In genomic region chr5:134976164-134976563, GRCm38 (mm10) we compare ENCODE assay signal across 21 mouse cellular contexts. TPM values are rescaled to one million over a fixed set of nuclear protein-coding genes. Genes with fewer than 3 reads are reported as not detected.
A peak's percentile ranks its signal among the peaks of the same experiment; 100 is the strongest.
DNase-seq lines count a peak whose midpoint lies in the region; ATAC-seq and TF ChIP-seq lines count a peak whose summit lies in the region.
"Had no signal": no experiment of that assay in that cellular context is flagged by ENCODE, and none has a peak within 500 bp of the region (broad histone marks: within the 10 kb centered on the region; RNA-seq: fewer than 3 reads in every experiment).

No protein-coding gene starts in this region.

- no peak overlapping the region for H3K4me3 ChIP-seq in intestine, embryonic 15.5 days (replicated peaks)
- no peak overlapping the region for H3K4me3 ChIP-seq in liver, embryonic 15.5 days (replicated peaks)
- no peak overlapping the region for H3K4me3 ChIP-seq in stomach, postnatal 0 days (ENCODE audit: low read depth, low read length)
- H3K4me3 ChIP-seq: forebrain, embryonic 15.5 days; left cerebral cortex, adult 2 months; limb, embryonic 13.5 days had no signal

- H3K36me3 ChIP-seq in intestine, embryonic 15.5 days = no peaks in the 10 kb centered on the region
- H3K36me3 ChIP-seq in liver, embryonic 15.5 days (replicated peaks) = no peaks in the 10 kb centered on the region
- H3K36me3 ChIP-seq in stomach, postnatal 0 days (ENCODE audit: control insufficient read depth, insufficient read depth, low read length) = no peaks in the 10 kb centered on the region
- H3K36me3 ChIP-seq: forebrain, embryonic 15.5 days; limb, embryonic 13.5 days had no signal

- ATAC-seq in intestine, embryonic 15.5 days = 0 out of 2 replicates have a peak, but pooled peaks have one; percentile 34
- peak; percentile 68 for ATAC-seq in liver, embryonic 15.5 days (ENCODE audit: insufficient read depth)
- ATAC-seq in stomach, postnatal 0 days (ENCODE audit: low FRiP score, low TSS enrichment) = peak; percentile 19; the same call in 1 of the 2 replicates
- ATAC-seq: forebrain, embryonic 15.5 days; midbrain, embryonic 16.5 days had no signal

- H3K9me3 ChIP-seq in intestine, embryonic 15.5 days = no peaks in the 10 kb centered on the region
- no peaks in the 10 kb centered on the region for H3K9me3 ChIP-seq in liver, embryonic 15.5 days (replicated peaks)
- no peaks in the 10 kb centered on the region for H3K9me3 ChIP-seq in stomach, postnatal 0 days (ENCODE audit: control insufficient read depth, low read length)
- H3K9me3 ChIP-seq: forebrain, embryonic 15.5 days; limb, embryonic 13.5 days had no signal

- no peak overlapping the region for H3K4me2 ChIP-seq in intestine, embryonic 15.5 days (replicated peaks)
- peak overlapping the region; percentile 46 for H3K4me2 ChIP-seq in liver, embryonic 15.5 days
- no peak overlapping the region for H3K4me2 ChIP-seq in stomach, postnatal 0 days (replicated peaks; ENCODE audit: low read depth)
- H3K4me2 ChIP-seq: forebrain, embryonic 15.5 days; hindbrain, embryonic 14.5 days; limb, embryonic 13.5 days had no signal

- H3K27me3 ChIP-seq in intestine, embryonic 15.5 days (replicated peaks) = no peaks in the 10 kb centered on the region
- H3K27me3 ChIP-seq in liver, embryonic 15.5 days = no peaks in the 10 kb centered on the region
- H3K27me3 ChIP-seq in stomach, postnatal 0 days (ENCODE audit: control insufficient read depth, insufficient read depth, low read length) = no peaks in the 10 kb centered on the region
- H3K27me3 ChIP-seq: forebrain, embryonic 15.5 days; limb, embryonic 13.5 days had no signal

- DNase-seq in c-Kit-positive CD71-positive TER-119-negative erythroid progenitor cells, embryonic 14.5 days (ENCODE audit: low read depth) = peak; percentile 38
- DNase-seq in stomach, postnatal 0 days (ENCODE audit: low spot score) = no peak
- DNase-seq in left cerebral cortex, adult 8-10 months (ENCODE audit: low spot score in 2 of 2) = no peak
- no peak for DNase-seq in layer of hippocampus, adult 9-10 months (ENCODE audit: low spot score)
- no peak for DNase-seq in right cerebral cortex, postnatal 4 days
- DNase-seq: adrenal gland, postnatal 14 days; cerebellum, adult 9-10 months; kidney, adult 11 months; thymus, postnatal 14 days had no signal

- TF ChIP-seq EP300 in stomach, postnatal 0 days (optimal IDR thresholded peaks at IDR 0.05) = no peak

- H3K27ac ChIP-seq in intestine, embryonic 15.5 days = no peak overlapping the region
- H3K27ac ChIP-seq in liver, embryonic 15.5 days (replicated peaks) = peak overlapping the region; percentile 72
- no peak overlapping the region for H3K27ac ChIP-seq in stomach, postnatal 0 days (replicated peaks)
- H3K27ac ChIP-seq: forebrain, embryonic 15.5 days; hindbrain, embryonic 14.5 days; kidney, postnatal 0 days; left cerebral cortex, adult 2 months; limb, embryonic 13.5 days had no signal

- 81% methylated on average over 2 of the region's 2 CpGs for WGBS in intestine, embryonic 15.5 days
- WGBS in liver, embryonic 15.5 days (ENCODE audit: insufficient replicate concordance) = 20% methylated on average over 2 of the region's 2 CpGs
- 86% methylated on average over 2 of the region's 2 CpGs for WGBS in stomach, postnatal 0 days

- 0 out of 2 replicates have a peak, but pooled peaks cover 7% of the 10 kb centered on the region for H3K4me1 ChIP-seq in intestine, embryonic 15.5 days (replicated peaks)
- H3K4me1 ChIP-seq in liver, embryonic 15.5 days (replicated peaks) = peaks cover 65% of the 10 kb centered on the region
- H3K4me1 ChIP-seq in stomach, postnatal 0 days (replicated peaks; ENCODE audit: control insufficient read depth, insufficient read depth) = no peaks in the 10 kb centered on the region
- H3K4me1 ChIP-seq: forebrain, embryonic 15.5 days; limb, embryonic 13.5 days had no signal

- no peak overlapping the region for H3K9ac ChIP-seq in intestine, embryonic 15.5 days
- no peak overlapping the region for H3K9ac ChIP-seq in liver, embryonic 15.5 days
- H3K9ac ChIP-seq in stomach, postnatal 0 days (ENCODE audit: low read length) = no peak overlapping the region
- H3K9ac ChIP-seq: forebrain, embryonic 15.5 days; hindbrain, embryonic 14.5 days; limb, embryonic 13.5 days had no signal

- TF ChIP-seq CTCF in stomach, postnatal 0 days (IDR thresholded peaks at IDR 0.05; ENCODE audit: low read depth) = no peak

RNA-seq across cellular contexts. Expression of gene Cldn3, which starts 9.8 kb away (rescaled TPM):
- polyA plus RNA-seq in intestine, embryonic 15.5 days (2015; fragmentation: Nextera tagmentation; extraction: Ambion mirVana) = 173 and 195 TPM in 2 replicates
- polyA plus RNA-seq in liver, embryonic 15.5 days (2015; fragmentation: Nextera tagmentation; extraction: Ambion mirVana) = 1.2 and 2.1 TPM in 2 replicates
- polyA plus RNA-seq in stomach, postnatal 0 days (2015; fragmentation: Nextera tagmentation; extraction: Ambion mirVana) = 15.4 and 16.2 TPM in 2 replicates
- total RNA-seq in left cerebral cortex, adult 8-10 months (2022) = under 1 TPM in 2 of 4 experiments, not detected in 2; 0.50 to 0.93 TPM

RNA-seq across cellular contexts. Expression of gene Cldn4, which starts 29.4 kb away (rescaled TPM):
- polyA plus RNA-seq in intestine, embryonic 15.5 days (2015; fragmentation: Nextera tagmentation; extraction: Ambion mirVana) = 45.6 and 49.2 TPM in 2 replicates
- 0.18 and 0.38 TPM in 2 replicates for polyA plus RNA-seq in liver, embryonic 15.5 days (2015; fragmentation: Nextera tagmentation; extraction: Ambion mirVana)
- 43.8 and 51.6 TPM in 2 replicates for polyA plus RNA-seq in stomach, postnatal 0 days (2015; fragmentation: Nextera tagmentation; extraction: Ambion mirVana)
- total RNA-seq in left cerebral cortex, adult 8-10 months (2022) = not detected
- total RNA-seq: adrenal gland, postnatal 14 days; gastrocnemius, adult 18-20 months; heart, adult 8-10 months; layer of hippocampus, adult 8-10 months; left cerebral cortex, adult 2 months had no signal
- polyA plus RNA-seq: forebrain, embryonic 15.5 days; heart, postnatal 0 days; hindbrain, embryonic 14.5 days; midbrain, embryonic 16.5 days had no signal

RNA-seq across cellular contexts. Expression of gene Abhd11, which starts 32.8 kb away (rescaled TPM):
- 96.0 and 101 TPM in 2 replicates for polyA plus RNA-seq in intestine, embryonic 15.5 days (2015; fragmentation: Nextera tagmentation; extraction: Ambion mirVana)
- 26.6 and 27.1 TPM in 2 replicates for polyA plus RNA-seq in liver, embryonic 15.5 days (2015; fragmentation: Nextera tagmentation; extraction: Ambion mirVana)
- polyA plus RNA-seq in stomach, postnatal 0 days (2015; fragmentation: Nextera tagmentation; extraction: Ambion mirVana) = 56.5 and 64.0 TPM in 2 replicates
- 10 to 100 TPM; 35.2 to 39.9 (median 36.7) TPM for total RNA-seq in left cerebral cortex, adult 8-10 months (2022)

RNA-seq across cellular contexts. Expression of gene Mettl27, which starts 44.0 kb away (rescaled TPM):
- 18.5 and 25.7 TPM in 2 replicates for polyA plus RNA-seq in intestine, embryonic 15.5 days (2015; fragmentation: Nextera tagmentation; extraction: Ambion mirVana)
- 17.2 and 21.3 TPM in 2 replicates for polyA plus RNA-seq in liver, embryonic 15.5 days (2015; fragmentation: Nextera tagmentation; extraction: Ambion mirVana)
- polyA plus RNA-seq in stomach, postnatal 0 days (2015; fragmentation: Nextera tagmentation; extraction: Ambion mirVana) = 9.4 and 10.2 TPM in 2 replicates
- total RNA-seq in left cerebral cortex, adult 8-10 months (2022) = 10 to 100 TPM in 3 of 4 experiments, 1 to 10 TPM in 1; 9.7 to 11.5 (median 11.1) TPM

RNA-seq across cellular contexts. Expression of gene Stx1a, which starts 47.1 kb away (rescaled TPM):
- polyA plus RNA-seq in intestine, embryonic 15.5 days (2015; fragmentation: Nextera tagmentation; extraction: Ambion mirVana) = 13.0 and 15.7 TPM in 2 replicates
- polyA plus RNA-seq in liver, embryonic 15.5 days (2015; fragmentation: Nextera tagmentation; extraction: Ambion mirVana) = 1.1 and 1.3 TPM in 2 replicates
- polyA plus RNA-seq in stomach, postnatal 0 days (2015; fragmentation: Nextera tagmentation; extraction: Ambion mirVana) = 5.3 TPM in 2 replicates
- 100 to 1,000 TPM; 239 to 271 (median 248) TPM for total RNA-seq in left cerebral cortex, adult 8-10 months (2022)

Comparison
In these comparisons a context has a peak if more than half of its experiments do, and no peak if none do; other contexts are left out.
1. RNA of gene Cldn3, which starts 9.8 kb away (polyA plus RNA-seq): 173 to 195 TPM in intestine, embryonic 15.5 days; 15.4 to 16.2 TPM in stomach, postnatal 0 days and 1.2 to 2.1 TPM in liver, embryonic 15.5 days; every median in the first group is over 10 times any median in the second.
2. RNA of gene Cldn4, which starts 29.4 kb away (polyA plus RNA-seq): 45.6 to 49.2 TPM in intestine, embryonic 15.5 days and 43.8 to 51.6 TPM in stomach, postnatal 0 days; 0.18 to 0.38 TPM in liver, embryonic 15.5 days; every median in the first group is over 10 times any median in the second.
3. Peak in every context shown above with its lines, with median percentiles within 50 percentile points of each other: ATAC-seq.